Mouse (Mus musculus) small intestine, adult 10 weeks (tissue): ENCODE data around the gene Pan3. TPM values are rescaled to one million over a fixed set of nuclear protein-coding genes. Genes with fewer than 3 reads are reported as not detected.

Experiments used
- polyA plus RNA-seq: library from polyadenylated mRNA; stranded (reverse); fragments of 350-450 nt; fragmentation: Illumina TruSeq; extraction: RNeasy Lipid Tissue Mini Kit (QIAGEN cat#74804); gene quantifications from one replicate; pipeline ENCODE4 v1.2.3, GENCODE M21; 2014; ENCODE audit warnings: low replicate concordance

The Pan3 gene
- polyA plus RNA-seq = 66.9 TPM

GRCm38 (mm10) chr5:147429535-147430305 is at the start of gene Pan3:
Pan3 (plus strand) TSS chr5:147430161.

GRCm38 (mm10) chr5:147399843-147400504 is 30.0 kb upstream of the Pan3 start, which contains the start of gene Flt3:
Flt3 (minus strand) TSS chr5:147400489.

Other genes with a start within 250 kb of the Pan3 start
- not detected for gene Gsx1, start 241.5 kb upstream of the Pan3 start, polyA plus RNA-seq
- gene Pdx1, start 160.2 kb upstream of the Pan3 start, polyA plus RNA-seq = 10.9 TPM
- 31.2 TPM for gene Cdx2, start 122.9 kb upstream of the Pan3 start, polyA plus RNA-seq
- not detected for gene Urad, start 107.7 kb upstream of the Pan3 start, polyA plus RNA-seq
- gene Flt3, start 29.7 kb upstream of the Pan3 start, polyA plus RNA-seq = 0.63 TPM